Mouse (Mus musculus): Measurements from ENCODE around the gene Cdc37. TPM values are rescaled to one million over a fixed set of nuclear protein-coding genes. Genes with fewer than 3 reads are reported as not detected.
"Not testable (repeated sequence)": the region's sequence is repeated elsewhere in the genome, so short reads cannot be mapped to it uniquely, and the experiment has no call there.

The Cdc37 gene
- 100 to 1,000 TPM in 3 of 4 experiments, 10 to 100 TPM in 1; 95.0 to 132 (median 111) TPM for total RNA-seq (2022)

DNA sequence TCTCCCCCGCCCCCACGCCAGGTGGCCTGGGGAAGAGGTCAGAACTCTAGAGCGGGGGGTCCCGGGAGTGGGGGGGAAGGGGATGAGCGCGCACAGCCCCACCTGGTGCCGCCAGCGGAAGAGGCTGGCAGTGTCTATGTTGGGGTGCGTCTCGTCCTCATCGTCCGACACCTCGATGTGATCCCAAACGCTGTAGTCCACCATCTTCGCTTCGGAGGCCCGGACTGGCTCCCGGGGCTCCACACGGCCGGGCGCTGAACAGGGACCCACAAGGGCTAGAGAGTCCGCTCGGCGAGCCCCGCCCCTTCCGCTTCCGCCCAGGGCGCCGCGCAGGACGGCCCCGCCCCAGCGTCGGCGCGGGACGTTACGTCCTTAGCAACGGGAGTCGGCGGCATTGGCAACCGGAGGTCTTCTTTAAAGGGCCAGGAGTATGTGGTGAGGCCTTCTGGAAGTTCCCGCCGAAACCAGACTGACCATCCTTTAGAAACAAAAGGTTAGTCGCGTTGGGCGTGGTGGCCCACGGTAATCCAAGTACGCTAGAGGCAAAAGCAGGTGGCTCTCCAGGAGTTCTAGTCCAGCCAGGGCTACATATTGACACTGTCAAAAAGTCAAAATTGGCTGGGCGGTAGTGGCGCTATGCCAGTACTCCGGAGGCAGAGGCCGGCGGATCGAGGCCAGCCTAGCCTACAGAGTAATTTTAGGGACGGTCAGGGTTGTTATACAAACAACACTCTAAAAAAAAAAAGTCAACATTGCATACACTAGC, at the start of gene Cdc37:
Gene Cdc37 (minus strand): TSS at position 329 of the 766 bp plus-strand sequence.
- DNase-seq (ENCODE audit: low spot score in 2 of 2), result peak; percentile 92 to 93

- no peak for DNase-seq (ENCODE audit: low spot score in 2 of 2)
These were observed 49.2 kb upstream of the Cdc37 start for GRCm38 (mm10) chr9:21198960-21199359.

- no peak for DNase-seq (ENCODE audit: low spot score in 2 of 2)
These were observed 48.2 kb upstream of the Cdc37 start for GRCm38 (mm10) chr9:21197981-21198380.

DNA sequence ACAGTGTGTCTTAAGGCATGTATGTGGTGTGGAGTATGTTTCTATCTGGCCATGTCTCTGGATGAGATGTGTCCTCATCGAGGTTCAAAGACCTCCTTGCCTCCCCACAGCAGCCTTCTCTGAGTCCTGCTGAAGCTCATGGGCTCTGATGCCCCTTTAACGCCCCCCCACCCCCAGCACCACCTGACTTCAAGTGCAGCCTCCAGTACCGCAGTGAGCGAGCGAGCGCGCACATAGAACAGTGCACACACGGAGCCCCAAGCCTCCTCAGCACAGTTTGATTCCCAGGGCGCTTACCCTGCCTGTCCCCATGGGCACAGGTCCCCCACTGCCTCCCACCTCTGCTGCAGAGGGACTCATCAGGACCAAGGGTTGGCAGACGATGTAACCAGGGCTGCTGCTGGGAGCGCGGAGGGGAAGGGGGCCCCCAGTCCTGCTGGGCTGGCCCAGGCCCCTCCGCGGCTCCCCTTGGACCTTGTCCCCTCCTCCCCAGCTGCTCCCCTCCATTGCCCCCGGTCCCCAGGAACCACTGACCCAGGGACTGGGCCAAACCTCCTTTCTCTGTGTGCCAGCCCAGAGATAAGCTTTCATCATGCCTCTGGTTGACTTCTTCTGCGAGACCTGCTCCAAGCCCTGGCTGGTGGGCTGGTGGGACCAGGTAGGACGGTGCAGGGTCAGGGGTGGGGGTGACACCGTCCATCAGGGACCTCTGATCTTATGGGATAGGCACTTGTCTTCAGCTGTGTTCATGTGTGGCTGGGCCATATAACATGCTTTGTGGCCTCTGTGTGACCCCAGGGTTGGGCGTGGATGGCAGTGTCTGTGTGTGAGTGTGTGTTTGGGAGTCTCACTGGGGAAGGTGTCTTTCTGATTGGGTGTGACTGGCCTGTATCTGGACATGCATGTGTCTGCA, 47.0 kb upstream of the Cdc37 start:
- no peak for DNase-seq (ENCODE audit: low spot score in 2 of 2)

DNA sequence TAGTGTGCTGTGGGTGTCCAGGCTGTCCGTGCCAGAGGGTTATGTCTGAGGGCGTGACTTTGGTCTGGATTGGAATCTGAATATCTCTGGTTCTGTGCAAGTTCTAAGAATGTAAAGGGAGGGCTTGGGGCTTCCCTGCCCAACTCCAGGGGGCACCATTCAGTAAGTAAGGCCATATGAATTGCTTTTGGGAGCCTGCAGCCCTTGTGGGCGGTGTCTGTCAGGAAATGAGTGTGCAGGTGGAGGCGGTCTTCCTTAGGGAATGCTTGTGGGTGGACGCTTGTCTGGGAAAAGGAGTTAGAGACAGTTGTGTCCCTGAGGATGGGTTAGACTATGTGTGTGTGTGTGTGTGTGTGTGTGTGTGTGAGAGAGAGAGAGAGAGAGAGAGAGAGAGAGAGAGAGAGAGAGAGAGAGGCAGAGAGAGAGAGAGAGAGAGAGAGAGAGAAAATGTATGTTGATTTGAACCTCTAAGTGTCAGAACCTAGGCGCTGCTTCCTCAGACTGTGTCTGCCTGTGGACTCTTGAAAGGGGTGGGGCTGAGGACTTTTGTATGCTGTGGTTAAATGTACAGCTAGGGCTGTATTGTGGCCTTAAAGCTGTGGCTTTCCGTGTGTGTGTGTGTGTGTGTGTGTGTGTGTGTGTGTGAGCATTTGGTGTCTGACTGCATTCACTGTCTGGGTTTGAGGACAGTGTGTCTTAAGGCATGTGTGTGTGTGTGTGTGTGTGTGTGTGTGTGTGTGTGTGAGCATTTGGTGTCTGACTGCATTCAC, 46.1 kb upstream of the Cdc37 start:
- not testable (repeated sequence) for DNase-seq (ENCODE audit: low spot score in 2 of 2)

DNA sequence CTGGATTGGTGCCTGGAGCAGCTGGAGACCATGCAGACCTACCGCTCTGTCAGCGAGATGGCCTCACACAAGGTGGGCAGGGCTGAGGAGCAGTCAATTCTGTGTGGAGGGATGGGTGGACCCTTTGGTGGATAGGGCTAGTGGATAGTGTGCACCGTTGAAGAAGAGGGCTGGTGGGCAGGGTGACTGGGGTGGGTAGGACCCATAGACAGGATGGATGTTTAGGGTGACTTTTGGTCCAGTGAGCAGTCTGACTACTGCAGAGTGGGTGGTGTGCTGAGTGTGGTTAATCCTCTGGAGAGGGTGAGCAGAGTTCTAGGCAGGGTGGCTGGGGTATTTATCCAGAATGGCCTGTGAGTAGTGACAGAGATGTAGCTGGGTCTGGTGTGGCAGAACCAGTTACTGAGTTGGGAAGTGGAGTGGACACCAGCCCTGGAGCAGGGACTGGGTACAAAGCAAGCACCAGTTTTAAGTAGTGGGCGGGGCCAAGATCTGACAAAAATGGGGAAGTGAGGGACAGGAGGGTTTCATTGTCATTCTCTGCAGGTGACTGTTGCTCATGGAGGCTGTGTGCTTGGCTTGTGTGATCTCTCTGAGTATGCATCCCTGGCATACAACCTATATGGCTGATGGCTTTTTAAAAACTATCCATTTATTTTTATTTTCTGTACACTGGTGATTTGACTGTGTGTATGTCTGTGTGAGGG, 45.2 kb upstream of the Cdc37 start:
- no peak for DNase-seq (ENCODE audit: low spot score in 2 of 2)

DNA sequence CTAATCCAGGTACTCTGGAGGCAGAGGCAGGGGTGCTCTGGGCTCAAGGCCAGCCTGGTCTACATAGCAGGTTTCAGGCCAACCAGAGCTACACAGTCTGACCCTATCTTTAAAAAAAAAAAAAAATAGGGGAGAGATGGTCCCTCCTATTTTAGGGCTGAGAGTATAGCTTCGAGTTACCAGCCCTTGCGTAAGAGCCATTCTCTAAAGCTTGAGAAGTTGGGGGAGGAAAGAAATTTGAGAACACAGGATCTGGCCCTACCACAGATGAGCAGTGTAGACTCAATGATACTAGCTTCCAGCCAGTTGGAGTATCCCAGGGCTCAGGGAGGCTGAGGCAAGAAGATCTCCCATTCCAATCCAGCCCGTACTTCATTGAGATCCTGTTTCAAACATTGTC, 44.0 kb upstream of the Cdc37 start:
- DNase-seq (ENCODE audit: low spot score in 2 of 2), result no peak

DNA sequence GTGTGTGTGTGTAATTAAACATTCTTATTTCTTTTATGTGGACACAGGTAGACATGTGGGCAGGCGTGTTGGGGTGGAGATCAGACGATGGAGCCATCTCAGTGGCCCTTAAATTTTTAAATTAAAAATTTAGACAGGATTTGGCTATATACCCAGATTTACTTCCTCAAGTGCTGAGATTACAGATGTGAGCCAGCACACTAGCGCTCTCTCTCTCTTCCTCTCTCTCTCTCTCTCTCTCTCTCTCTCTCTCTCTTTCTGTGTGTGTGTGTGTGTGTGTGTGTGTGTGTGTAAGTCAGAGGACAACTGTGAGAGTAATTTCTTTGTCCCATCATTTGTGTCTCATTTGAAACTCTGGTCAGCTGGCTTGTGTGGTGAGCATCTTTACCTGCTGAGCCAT, 40.9 kb upstream of the Cdc37 start:
- no peak for DNase-seq (ENCODE audit: low spot score in 2 of 2)

GRCm38 (mm10) chr9:21189905-21190304, 40.1 kb upstream of the Cdc37 start:
- DNase-seq (ENCODE audit: low spot score in 2 of 2), result no peak

GRCm38 (mm10) chr9:21185436-21185835, 35.7 kb upstream of the Cdc37 start:
- peak; percentile 43 to 72 for DNase-seq (ENCODE audit: low spot score in 2 of 2)

- peak; percentile 65 to 83 for DNase-seq (ENCODE audit: low spot score in 2 of 2)
These were observed 35.0 kb upstream of the Cdc37 start for GRCm38 (mm10) chr9:21184733-21185132.

DNA sequence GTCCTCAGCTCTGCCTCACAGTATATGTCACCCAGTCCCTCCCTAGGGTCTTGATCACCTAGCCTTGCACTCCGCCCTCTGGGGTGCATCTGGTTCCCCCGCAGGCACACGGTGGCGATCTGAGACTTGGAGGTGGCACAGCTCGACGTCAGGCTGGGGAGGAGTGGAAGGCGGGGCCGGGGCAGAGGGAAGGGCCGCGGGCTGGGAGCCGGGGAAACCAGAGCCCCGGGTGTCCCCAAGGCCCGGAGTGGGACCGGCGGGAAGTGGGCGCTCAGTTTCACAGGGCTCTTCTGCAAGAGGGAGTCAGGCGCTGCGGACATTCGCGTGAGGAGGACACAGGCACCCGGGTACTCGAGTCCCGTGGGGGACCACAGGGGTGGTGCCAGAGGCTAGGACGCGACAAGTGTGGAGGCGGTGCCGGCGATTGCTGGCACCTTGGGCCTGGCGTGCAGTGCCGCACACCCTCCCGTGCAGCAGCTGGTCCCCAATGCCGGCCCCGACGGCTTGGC, 34.2 kb upstream of the Cdc37 start:
- DNase-seq (ENCODE audit: low spot score in 2 of 2), result peak; percentile 68 to 77

DNA sequence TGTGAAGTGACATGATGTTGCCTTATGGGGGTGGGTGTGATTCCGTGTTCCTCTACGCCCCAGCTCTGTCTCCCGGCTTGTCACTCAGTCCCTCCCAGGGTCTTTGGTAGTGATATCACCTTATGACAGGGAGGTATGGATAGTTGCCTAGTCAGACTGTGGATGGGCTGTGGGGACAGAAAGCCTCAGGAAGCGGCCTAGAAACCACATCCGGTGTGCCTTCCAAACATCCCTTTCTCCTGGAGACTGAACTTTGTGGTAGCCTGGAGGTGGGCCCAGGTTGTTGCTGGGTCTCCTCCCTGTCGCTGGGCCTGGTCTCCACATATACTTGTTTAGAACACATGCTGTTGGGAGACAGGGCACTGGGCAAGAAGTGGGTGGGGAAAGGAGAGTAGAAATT, 33.6 kb upstream of the Cdc37 start:
- no peak for DNase-seq (ENCODE audit: low spot score in 2 of 2)

GRCm38 (mm10) chr9:21181421-21182220, 31.8 kb upstream of the Cdc37 start:
- DNase-seq (ENCODE audit: low spot score in 2 of 2), result peak in 1 of 2 experiments; percentile 20

DNA sequence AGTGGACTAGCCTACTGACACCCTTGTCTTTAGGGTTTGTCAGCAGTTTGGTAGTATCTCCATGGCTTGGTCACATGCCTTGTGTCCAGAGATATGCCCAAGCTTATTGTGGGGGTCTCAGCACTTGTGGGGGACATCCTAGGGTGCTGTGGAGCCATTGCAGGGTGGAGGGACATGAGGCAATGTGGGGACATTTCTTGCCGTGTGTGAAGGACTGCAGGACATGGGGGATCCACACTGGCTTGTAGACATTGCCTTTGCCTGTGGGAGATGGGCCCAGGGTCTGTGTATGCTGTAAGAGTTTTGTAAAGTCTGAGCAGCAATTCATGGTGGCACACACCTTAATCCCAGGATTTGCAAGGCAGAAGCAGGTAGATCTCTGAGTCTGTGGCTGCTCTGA, 31.1 kb upstream of the Cdc37 start:
- no peak for DNase-seq (ENCODE audit: low spot score in 2 of 2)

DNA sequence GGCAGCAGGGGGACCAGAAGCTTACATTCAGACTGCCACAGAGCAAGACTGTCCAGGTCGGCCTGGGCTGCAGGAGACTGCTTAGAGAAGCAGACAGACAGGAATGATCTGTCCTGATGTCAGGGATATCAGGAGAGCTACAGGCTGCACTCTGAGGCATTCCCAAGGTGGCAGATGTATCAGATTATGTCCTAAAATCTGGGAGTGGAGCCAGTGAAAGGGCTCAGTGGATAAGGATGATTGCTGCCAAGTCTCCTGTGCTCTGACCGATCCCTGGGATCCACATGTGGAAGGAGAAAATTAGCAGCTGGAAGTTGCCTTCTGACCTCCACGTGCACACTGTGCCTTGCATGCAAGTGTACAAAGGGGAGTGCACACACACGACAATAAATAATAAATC, 30.6 kb upstream of the Cdc37 start:
- no peak for DNase-seq (ENCODE audit: low spot score in 2 of 2)

- DNase-seq (ENCODE audit: low spot score in 2 of 2), result no peak
These were observed 22.6 kb upstream of the Cdc37 start for GRCm38 (mm10) chr9:21172364-21172763.

GRCm38 (mm10) chr9:21169157-21169556, 19.4 kb upstream of the Cdc37 start:
- DNase-seq (ENCODE audit: low spot score in 2 of 2), result no peak

DNA sequence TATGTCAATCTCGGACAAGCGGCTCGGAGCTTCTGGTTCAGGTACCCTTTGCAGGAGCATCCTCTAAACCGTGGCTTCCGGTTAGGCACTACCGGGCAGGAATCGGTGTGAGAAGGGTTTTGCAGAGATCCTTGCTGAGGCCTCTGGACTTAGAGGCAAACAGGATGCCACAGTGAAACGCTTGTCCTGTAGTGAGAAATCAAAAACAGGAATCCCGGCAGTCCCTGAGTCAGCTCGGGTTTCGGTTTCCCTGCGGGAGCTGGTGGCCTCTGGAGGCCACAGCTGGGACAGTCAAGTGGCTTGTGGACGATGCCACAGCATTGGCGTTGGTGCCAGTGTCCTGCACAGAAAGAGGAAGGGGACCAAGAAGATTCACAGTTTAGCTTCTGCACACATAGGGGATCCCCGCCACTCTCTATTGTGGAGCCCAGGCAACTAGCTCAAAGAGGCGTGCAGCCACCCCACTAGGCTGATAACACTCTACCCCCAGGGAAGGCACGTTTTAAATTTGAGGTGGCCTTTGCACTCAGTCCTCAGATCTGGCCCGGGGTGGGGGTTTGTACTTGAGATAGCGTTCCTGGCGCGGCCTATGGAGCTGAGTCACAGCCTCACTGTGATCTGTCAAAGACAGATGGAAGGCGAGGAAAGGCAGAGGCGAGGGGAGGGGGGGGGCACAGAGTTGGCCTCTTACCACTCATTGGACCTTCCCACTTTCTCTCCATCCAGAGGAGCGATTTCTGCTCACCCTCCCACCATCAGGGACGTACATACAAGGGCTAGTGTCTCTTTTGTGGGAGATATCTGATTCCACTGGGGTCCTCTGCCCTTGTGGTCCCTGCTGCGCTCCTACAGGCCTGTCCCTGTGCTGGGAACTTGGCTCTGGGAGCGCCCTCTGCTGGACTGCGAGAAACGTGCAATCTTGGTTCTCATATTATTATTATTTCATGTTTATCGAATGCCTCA, 18.7 kb upstream of the Cdc37 start:
- DNase-seq (ENCODE audit: low spot score in 2 of 2), result peak in 1 of 2 experiments; percentile 55

All from gastrocnemius, adult 8-10 months (tissue).